Mouse (Mus musculus) myocyte (in vitro differentiated cells): ENCODE results near the gene Hoxa4.

Source experiments
- CEBPB ChIP-seq: IDR thresholded peaks from 2 replicates; pipeline ENCODE4 v1.6.1; 2011; ENCODE audit warnings: mild to moderate bottlenecking, moderate library complexity; ENCODE audit not compliant: poor library complexity, insufficient read depth, severe bottlenecking
- POLR2A ChIP-seq: IDR thresholded peaks from one replicate; pipeline ENCODE4 v1.6.1; 2011; ENCODE audit warnings: low read depth, mild to moderate bottlenecking, control low read depth, moderate library complexity; ENCODE audit not compliant: insufficient read length

GRCm38 (mm10) chr6:52194690-52195089, 3.1 kb upstream of the Hoxa4 start:
- TF ChIP-seq POLR2A (no peak), CEBPB (no peak)
